Mouse (Mus musculus): Measurements from ENCODE around the gene Heatr6.

Gene Heatr6

GRCm38 (mm10) chr11:83753581-83754181 is at the start of gene Heatr6:
Gene Heatr6 (plus strand): TSS chr11:83753696.
- peak; percentile 80 to 88 for DNase-seq (ENCODE audit: low spot score in 2 of 2)

GRCm38 (mm10) chr11:83703705-83704104 is 49.8 kb upstream of the Heatr6 start, which contains the start of gene Wfdc17:
Gene Wfdc17 (plus strand): TSS chr11:83703991.
- no peak for DNase-seq (ENCODE audit: low spot score in 2 of 2)

GRCm38 (mm10) chr11:83708715-83709114 is 44.8 kb upstream of the Heatr6 start, which contains the start of gene Wfdc18:
Gene Wfdc18 (plus strand): TSS chr11:83709015.
- no peak for DNase-seq (ENCODE audit: low spot score in 2 of 2)

- no peak for DNase-seq (ENCODE audit: low spot score in 2 of 2)
These were observed 43.8 kb upstream of the Heatr6 start for GRCm38 (mm10) chr11:83709683-83710082.

- DNase-seq (ENCODE audit: low spot score in 2 of 2): no peak
These were observed 40.8 kb upstream of the Heatr6 start for GRCm38 (mm10) chr11:83712671-83713070.

- DNase-seq (ENCODE audit: low spot score in 2 of 2): no peak
These were observed 39.6 kb upstream of the Heatr6 start for GRCm38 (mm10) chr11:83713925-83714324.

- DNase-seq (ENCODE audit: low spot score in 2 of 2): no peak
These were observed 36.3 kb upstream of the Heatr6 start for GRCm38 (mm10) chr11:83717042-83717665.

- DNase-seq (ENCODE audit: low spot score in 2 of 2): no peak
These were observed 32.7 kb upstream of the Heatr6 start for GRCm38 (mm10) chr11:83720766-83721165.

- DNase-seq (ENCODE audit: low spot score in 2 of 2): peak; percentile 30 to 43
These were observed 24.6 kb upstream of the Heatr6 start for GRCm38 (mm10) chr11:83728757-83729432.

- no peak for DNase-seq (ENCODE audit: low spot score in 2 of 2)
These were observed 22.4 kb upstream of the Heatr6 start for GRCm38 (mm10) chr11:83731116-83731515.

- DNase-seq (ENCODE audit: low spot score in 2 of 2): no peak
These were observed 20.3 kb upstream of the Heatr6 start for GRCm38 (mm10) chr11:83733071-83733640.

GRCm38 (mm10) chr11:83734215-83734614 is 19.3 kb upstream of the Heatr6 start:
- no peak for DNase-seq (ENCODE audit: low spot score in 2 of 2)

- no peak for DNase-seq (ENCODE audit: low spot score in 2 of 2)
These were observed 17.6 kb upstream of the Heatr6 start for GRCm38 (mm10) chr11:83735881-83736280.

- peak; percentile 27 to 72 for DNase-seq (ENCODE audit: low spot score in 2 of 2)
These were observed 16.4 kb upstream of the Heatr6 start for GRCm38 (mm10) chr11:83737109-83737558.

- peak; percentile 73 to 80 for DNase-seq (ENCODE audit: low spot score in 2 of 2)
These were observed 14.3 kb upstream of the Heatr6 start for GRCm38 (mm10) chr11:83739241-83739640.

- DNase-seq (ENCODE audit: low spot score in 2 of 2): no peak
These were observed 13.0 kb upstream of the Heatr6 start for GRCm38 (mm10) chr11:83740443-83740991.

- DNase-seq (ENCODE audit: low spot score in 2 of 2): no peak
These were observed 11.7 kb upstream of the Heatr6 start for GRCm38 (mm10) chr11:83741841-83742240.

- peak in 1 of 2 experiments; percentile 43 for DNase-seq (ENCODE audit: low spot score in 2 of 2)
These were observed 10.7 kb upstream of the Heatr6 start for GRCm38 (mm10) chr11:83742731-83743355.

GRCm38 (mm10) chr11:83743525-83743924 is 10.0 kb upstream of the Heatr6 start:
- DNase-seq (ENCODE audit: low spot score in 2 of 2): no peak

- DNase-seq (ENCODE audit: low spot score in 2 of 2): peak; percentile 11 to 80
These were observed 7.3 kb upstream of the Heatr6 start for GRCm38 (mm10) chr11:83746152-83746551.

GRCm38 (mm10) chr11:83746681-83747080 is 6.8 kb upstream of the Heatr6 start, which contains the start of gene Wfdc21:
Gene Wfdc21 (plus strand): TSS chr11:83746940.
- DNase-seq (ENCODE audit: low spot score in 2 of 2): no peak
